ENCODE assay signal across 8 mouse cellular contexts in the genomic region with DNA sequence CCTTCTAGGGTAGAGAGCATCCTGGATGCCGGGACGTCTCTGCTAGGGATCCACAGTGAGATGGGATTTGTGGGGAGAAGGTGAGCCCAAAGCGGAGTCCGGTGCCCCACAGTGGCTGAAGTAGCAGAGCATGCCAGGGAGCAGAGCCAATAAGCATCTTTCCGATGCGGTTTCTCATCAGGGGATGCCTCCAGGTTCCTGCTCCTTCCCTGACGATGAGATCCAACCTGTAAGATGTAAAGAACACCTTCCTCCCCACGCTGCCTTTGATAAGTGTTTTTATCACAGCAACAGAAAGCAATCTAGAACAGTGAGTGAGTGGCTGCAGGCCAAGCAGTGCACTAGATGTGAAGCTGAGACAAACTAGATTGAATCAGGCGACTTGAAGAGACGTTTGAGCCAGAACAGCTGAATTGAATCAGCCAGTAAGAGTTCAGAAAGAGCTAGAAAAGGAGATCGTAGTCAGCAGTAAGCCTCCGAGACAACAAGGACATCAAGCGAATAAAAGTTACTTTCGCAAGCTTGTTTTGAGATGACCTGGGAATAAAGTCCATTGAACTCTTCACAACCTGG. TPM values are rescaled to one million over a fixed set of nuclear protein-coding genes. Genes with fewer than 3 reads are reported as not detected.
DNase-seq lines count a peak whose midpoint lies in the region; ATAC-seq and TF ChIP-seq lines count a peak whose summit lies in the region.

No protein-coding gene starts in this region.

- peak overlapping the region; percentile 68 for H3K4me3 ChIP-seq in cerebellum, adult 2 months (replicated peaks; ENCODE audit: insufficient read depth, low read depth, low read length)
- H3K4me3 ChIP-seq in ES-Bruce4 (ENCODE audit: low read depth, low read length) (peak overlapping the region; percentile 87), myocyte (peak overlapping the region; percentile 74)
- peak overlapping the region; percentile 73 for H3K4me3 ChIP-seq in forebrain, embryonic 15.5 days
- H3K4me3 ChIP-seq in kidney, embryonic 15.5 days (replicated peaks) = peak overlapping the region; percentile 97

- H3K4me2 ChIP-seq in forebrain, embryonic 15.5 days (replicated peaks) = peak overlapping the region; percentile 69
- H3K4me2 ChIP-seq in kidney, embryonic 15.5 days = peak overlapping the region; percentile 87
- H3K4me2 ChIP-seq in myocyte (ENCODE audit: low read depth) = peak overlapping the region; percentile 93

- H3K4me1 ChIP-seq in cerebellum, adult 2 months (ENCODE audit: control insufficient read depth, insufficient read depth, low read length) = peaks cover 13% of the 10 kb centered on the region; the same call in 1 of the 2 replicates
- peaks cover 2% of the 10 kb centered on the region for H3K4me1 ChIP-seq in ES-Bruce4 (ENCODE audit: control insufficient read depth, insufficient read depth, low read length)
- peaks cover 21% of the 10 kb centered on the region for H3K4me1 ChIP-seq in forebrain, embryonic 15.5 days
- H3K4me1 ChIP-seq in kidney, embryonic 15.5 days = peaks cover 26% of the 10 kb centered on the region

- H3K36me3 ChIP-seq in ES-Bruce4 (ENCODE audit: control insufficient read depth, insufficient read depth, low read length, poor library complexity, severe bottlenecking) (peaks cover 9% of the 10 kb centered on the region; the same call in 1 of the 2 replicates), myocyte (ENCODE audit: control insufficient read depth, insufficient read depth) (peaks cover 11% of the 10 kb centered on the region)
- H3K36me3 ChIP-seq in forebrain, embryonic 15.5 days = peaks cover 14% of the 10 kb centered on the region
- peaks cover 28% of the 10 kb centered on the region for H3K36me3 ChIP-seq in kidney, embryonic 15.5 days

- no peaks in the 10 kb centered on the region for H3K27me3 ChIP-seq in cerebellum, adult 2 months (ENCODE audit: control insufficient read depth, insufficient read depth, low read length)
- H3K27me3 ChIP-seq in ES-Bruce4 (ENCODE audit: control insufficient read depth, insufficient read depth, low read length, poor library complexity, severe bottlenecking) (no peaks in the 10 kb centered on the region), myocyte (ENCODE audit: control insufficient read depth, insufficient read depth, insufficient read length) (no peaks in the 10 kb centered on the region)
- no peaks in the 10 kb centered on the region for H3K27me3 ChIP-seq in forebrain, embryonic 15.5 days
- H3K27me3 ChIP-seq in kidney, embryonic 15.5 days = no peaks in the 10 kb centered on the region; the same call in 1 of the 2 replicates

- no peak for TF ChIP-seq EP300 in ES-Bruce4 (IDR thresholded peaks at IDR 0.05; ENCODE audit: insufficient read depth, low read depth, low read length)

- peak overlapping the region; percentile 80 for H3K9ac ChIP-seq in ES-Bruce4 (ENCODE audit: low read depth, poor library complexity, severe bottlenecking)
- peak overlapping the region; percentile 52 for H3K9ac ChIP-seq in forebrain, embryonic 15.5 days (replicated peaks)
- peak overlapping the region; percentile 90 for H3K9ac ChIP-seq in kidney, embryonic 15.5 days

- no peak for TF ChIP-seq POLR2A in cerebellum, adult 2 months (IDR thresholded peaks at IDR 0.05; ENCODE audit: borderline replicate concordance, insufficient read depth, low read length)
- TF ChIP-seq POLR2A in ES-Bruce4 (IDR thresholded peaks at IDR 0.05; ENCODE audit: insufficient read depth, low read length) (no peak), myocyte (IDR thresholded peaks at IDR 0.05; ENCODE audit: insufficient read length, low read depth) (no peak)

- peaks cover 17% of the 10 kb centered on the region for H3K79me2 ChIP-seq in myocyte (ENCODE audit: control insufficient read depth, insufficient read depth)

- peak overlapping the region; percentile 72 for H3K27ac ChIP-seq in cerebellum, adult 2 months (ENCODE audit: insufficient read depth, low read length)
- H3K27ac ChIP-seq in ES-Bruce4 (ENCODE audit: insufficient read depth, low read length) = no peak overlapping the region
- peak overlapping the region; percentile 80 for H3K27ac ChIP-seq in forebrain, embryonic 15.5 days (replicated peaks)
- peak overlapping the region; percentile 88 for H3K27ac ChIP-seq in kidney, embryonic 15.5 days

- 23% methylated on average over 14 of the region's 14 CpGs for WGBS in cerebellum, adult 2 months
- WGBS in forebrain, embryonic 15.5 days = 40% methylated on average over 14 of the region's 14 CpGs
- WGBS in kidney, embryonic 15.5 days = 38% methylated on average over 14 of the region's 14 CpGs

- peak overlapping the region; percentile 43 for H3ac ChIP-seq in myocyte (ENCODE audit: control insufficient read depth, insufficient read length)

- no peak for TF ChIP-seq CTCF in cerebellum, adult 2 months (IDR thresholded peaks at IDR 0.05; ENCODE audit: borderline replicate concordance, insufficient read depth, low read depth, low read length)
- no peak for TF ChIP-seq CTCF in ES-Bruce4 (IDR thresholded peaks at IDR 0.05; ENCODE audit: low read depth, low read length)

- ATAC-seq in forebrain, embryonic 15.5 days (replicated peaks) = peak; percentile 5; the same call in 1 of the 2 replicates
- no peak for ATAC-seq in kidney, embryonic 15.5 days (replicated peaks; ENCODE audit: low FRiP score)

- H3K9me3 ChIP-seq in ES-Bruce4 (replicated peaks; ENCODE audit: control insufficient read depth, insufficient read depth, low read length, poor library complexity, severe bottlenecking) = no peaks in the 10 kb centered on the region
- no peaks in the 10 kb centered on the region for H3K9me3 ChIP-seq in forebrain, embryonic 15.5 days
- no peaks in the 10 kb centered on the region for H3K9me3 ChIP-seq in kidney, embryonic 15.5 days (replicated peaks)

- DNase-seq in cerebellum, adult 2 months = no peak
- DNase-seq in cerebellum, postnatal 36 days = no peak
- no peak for DNase-seq in left cerebral cortex, adult 11 months (ENCODE audit: low spot score)
- no peak for DNase-seq in B cell, adult 2 months

TF ChIP-seq in myocyte, 11 proteins besides CTCF, POLR2A, EP300 and RAD21:
- TF ChIP-seq USF1 (IDR thresholded peaks at IDR 0.05; ENCODE audit: low read depth) = no peak
- TF ChIP-seq REST (IDR thresholded peaks at IDR 0.05; ENCODE audit: insufficient read depth, insufficient read length) = no peak
- no peak for TF ChIP-seq E2F4 (IDR thresholded peaks at IDR 0.05; ENCODE audit: insufficient read depth)
- TF ChIP-seq MYOD1 (IDR thresholded peaks at IDR 0.05; ENCODE audit: control insufficient read depth in 1 of 3, insufficient read length in 2 of 3, low read depth in 2 of 3) = no peak
- no peak for TF ChIP-seq POLR2AphosphoS2 (IDR thresholded peaks at IDR 0.05; ENCODE audit: insufficient read length, low read depth)
- TF ChIP-seq TCF3 (IDR thresholded peaks at IDR 0.05; ENCODE audit: insufficient read length, low read depth) = no peak
- no peak for TF ChIP-seq MYOG (IDR thresholded peaks at IDR 0.05; ENCODE audit: control insufficient read depth in 1 of 3, insufficient read depth in 1 of 3, insufficient read length in 2 of 3, low read depth in 2 of 3)
- TF ChIP-seq TCF12 (IDR thresholded peaks at IDR 0.05; ENCODE audit: insufficient read depth, poor library complexity, severe bottlenecking) = no peak
- TF ChIP-seq SRF (IDR thresholded peaks at IDR 0.05; ENCODE audit: control insufficient read depth, insufficient read length, low read depth) = no peak
- no peak for TF ChIP-seq MAX (IDR thresholded peaks at IDR 0.05; ENCODE audit: low read depth)
- TF ChIP-seq CEBPB (IDR thresholded peaks at IDR 0.05; ENCODE audit: insufficient read depth, poor library complexity, severe bottlenecking) = no peak
TF ChIP-seq in myocyte: peak in this region for 0.

RNA-seq across cellular contexts. Expression of gene Fam207a, which starts 0.9 kb away (rescaled TPM):
- polyA plus RNA-seq in cerebellum, adult 2 months (2012; rRNA removed) = 36.5 and 39.0 TPM in 2 replicates
- 23.2 and 24.3 TPM in 2 replicates for polyA plus RNA-seq in ES-Bruce4 (2011; ENCODE audit: insufficient read depth, insufficient read length, low read depth, missing spikeins)
- 43.0 and 44.2 TPM in 2 replicates for polyA plus RNA-seq in forebrain, embryonic 15.5 days (2015; fragmentation: Nextera tagmentation; extraction: Ambion mirVana)
- polyA plus RNA-seq in kidney, embryonic 15.5 days (2015; fragmentation: Nextera tagmentation; extraction: Ambion mirVana) = 34.3 and 37.2 TPM in 2 replicates
- 34.4 TPM for polyA plus RNA-seq in myocyte (2012; fragmentation: generic; extraction: Trizol)

RNA-seq across cellular contexts. Expression of gene Itgb2, which starts 13.6 kb away (rescaled TPM):
- polyA plus RNA-seq in cerebellum, adult 2 months (2012; rRNA removed) = 2.3 and 2.4 TPM in 2 replicates
- polyA plus RNA-seq in ES-Bruce4 (2011; ENCODE audit: insufficient read depth, insufficient read length, low read depth, missing spikeins) (0.61 and 0.82 TPM in 2 replicates), myocyte (2012; fragmentation: generic; extraction: Trizol) (1.3 TPM)
- 0.65 and 0.87 TPM in 2 replicates for polyA plus RNA-seq in forebrain, embryonic 15.5 days (2015; fragmentation: Nextera tagmentation; extraction: Ambion mirVana)
- polyA plus RNA-seq in kidney, embryonic 15.5 days (2015; fragmentation: Nextera tagmentation; extraction: Ambion mirVana) = 2.1 and 2.3 TPM in 2 replicates
